Mouse (Mus musculus): Measurements from ENCODE around the gene Gm17349. TPM values are rescaled to one million over a fixed set of nuclear protein-coding genes. Genes with fewer than 3 reads are reported as not detected.
A peak's percentile ranks its signal among the peaks of the same experiment; 100 is the strongest.

The Gm17349 gene
- polyA plus RNA-seq, 1 experiment from 2014 or later = 3.0 TPM

GRCm38 (mm10) chr15:99721921-99722743, 16.8 kb upstream of the Gm17349 start:
- no peak overlapping the region for H3K4me2 ChIP-seq (replicated peaks; ENCODE audit: low read depth)
- no peak overlapping the region for H3K4me3 ChIP-seq (ENCODE audit: low read depth, low read length)
- no peak for ATAC-seq
- peaks cover 28% of the 10 kb centered on the region; the same call in 1 of the 2 replicates for H3K36me3 ChIP-seq (ENCODE audit: control insufficient read depth, insufficient read depth)
- H3K27ac ChIP-seq (ENCODE audit: low read depth, low read length) = no peak overlapping the region
- H3K4me1 ChIP-seq (replicated peaks; ENCODE audit: control insufficient read depth, insufficient read depth, low read length) = peaks cover 15% of the 10 kb centered on the region; the same call in 1 of the 2 replicates
- no peak for TF ChIP-seq CTCF (IDR thresholded peaks at IDR 0.05; ENCODE audit: low read depth)
- H3K9ac ChIP-seq (ENCODE audit: low read depth, low read length) = no peak overlapping the region
- no peaks in the 10 kb centered on the region for H3K9me3 ChIP-seq (ENCODE audit: control insufficient read depth)
- no peaks in the 10 kb centered on the region for H3K27me3 ChIP-seq (replicated peaks; ENCODE audit: control insufficient read depth, insufficient read depth, low read length)
- WGBS = 81% methylated on average over 25 of the region's 25 CpGs

DNA sequence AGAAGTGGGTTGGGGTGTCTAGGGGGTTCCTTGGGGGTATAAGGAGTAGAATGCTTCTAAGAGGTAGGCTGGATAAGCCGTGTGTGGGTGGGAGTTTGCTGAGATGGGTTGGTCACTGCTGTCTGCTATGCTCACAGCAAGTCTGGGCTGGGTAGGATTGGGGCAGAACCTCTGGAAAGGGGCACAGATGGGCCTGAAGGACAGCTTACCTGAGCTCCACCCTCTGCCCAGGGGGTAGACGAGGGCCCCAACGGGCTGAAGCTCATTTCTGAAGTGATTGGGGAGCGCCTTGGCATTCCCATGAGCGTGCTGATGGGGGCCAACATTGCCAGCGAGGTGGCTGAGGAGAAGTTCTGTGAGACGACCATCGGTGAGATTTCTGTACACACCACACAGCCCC, 14.6 kb upstream of the Gm17349 start:
- H3K9ac ChIP-seq (ENCODE audit: low read depth, low read length) = no peak overlapping the region
- peaks cover 28% of the 10 kb centered on the region; the same call in 1 of the 2 replicates for H3K36me3 ChIP-seq (ENCODE audit: control insufficient read depth, insufficient read depth)
- H3K4me1 ChIP-seq (replicated peaks; ENCODE audit: control insufficient read depth, insufficient read depth, low read length) = peaks cover 11% of the 10 kb centered on the region; the same call in 1 of the 2 replicates
- no peaks in the 10 kb centered on the region for H3K27me3 ChIP-seq (replicated peaks; ENCODE audit: control insufficient read depth, insufficient read depth, low read length)
- no peak overlapping the region for H3K27ac ChIP-seq (ENCODE audit: low read depth, low read length)
- ATAC-seq = no peak
- H3K9me3 ChIP-seq (ENCODE audit: control insufficient read depth) = no peaks in the 10 kb centered on the region
- whole genome bisulfite sequencing = 53% methylated on average over 8 of the region's 8 CpGs
- TF ChIP-seq CTCF (IDR thresholded peaks at IDR 0.05; ENCODE audit: low read depth) = no peak
- H3K4me3 ChIP-seq (ENCODE audit: low read depth, low read length) = no peak overlapping the region
- peak overlapping the region; percentile 60; the same call in 1 of the 2 replicates for H3K4me2 ChIP-seq (replicated peaks; ENCODE audit: low read depth)

GRCm38 (mm10) chr15:99718461-99719021, 13.3 kb upstream of the Gm17349 start:
- Histone ChIP-seq H3K4me1 (replicated peaks; ENCODE audit: control insufficient read depth, insufficient read depth, low read length) (peaks cover 4% of the 10 kb centered on the region; the same call in 1 of the 2 replicates), H3K36me3 (ENCODE audit: control insufficient read depth, insufficient read depth) (peaks cover 33% of the 10 kb centered on the region; the same call in 1 of the 2 replicates), H3K9ac (ENCODE audit: low read depth, low read length) (no peak overlapping the region), H3K27me3 (replicated peaks; ENCODE audit: control insufficient read depth, insufficient read depth, low read length) (no peaks in the 10 kb centered on the region), H3K4me2 (replicated peaks; ENCODE audit: low read depth) (peak overlapping the region; percentile 60), H3K4me3 (ENCODE audit: low read depth, low read length) (peak overlapping the region; percentile 40), H3K9me3 (ENCODE audit: control insufficient read depth) (no peaks in the 10 kb centered on the region), H3K27ac (ENCODE audit: low read depth, low read length) (peak overlapping the region; percentile 84)
- TF ChIP-seq CTCF (IDR thresholded peaks at IDR 0.05; ENCODE audit: low read depth) = no peak
- 43% methylated on average over 9 of the region's 9 CpGs for WGBS
- peak; percentile 62 for ATAC-seq

GRCm38 (mm10) chr15:99717386-99718334, 12.4 kb upstream of the Gm17349 start, which contains the start of gene Gpd1:
Gpd1 (plus strand) TSS chr15:99717515.
- Histone ChIP-seq H3K27ac (ENCODE audit: low read depth, low read length) (peak within 1 kb of the TSS; percentile 84), H3K9me3 (ENCODE audit: control insufficient read depth) (no peaks in the 10 kb centered on the region), H3K36me3 (ENCODE audit: control insufficient read depth, insufficient read depth) (peaks cover 34% of the 10 kb centered on the region; the same call in 1 of the 2 replicates), H3K9ac (ENCODE audit: low read depth, low read length) (peak within 1 kb of the TSS; percentile 43), H3K4me2 (replicated peaks; ENCODE audit: low read depth) (peak within 1 kb of the TSS; percentile 60), H3K27me3 (replicated peaks; ENCODE audit: control insufficient read depth, insufficient read depth, low read length) (no peaks in the 10 kb centered on the region), H3K4me1 (replicated peaks; ENCODE audit: control insufficient read depth, insufficient read depth, low read length) (no peaks in the 10 kb centered on the region), H3K4me3 (ENCODE audit: low read depth, low read length) (peak within 1 kb of the TSS; percentile 40)
- TF ChIP-seq CTCF (IDR thresholded peaks at IDR 0.05; ENCODE audit: low read depth) = no peak
- WGBS = 40% methylated on average over 26 of the region's 26 CpGs
- ATAC-seq = peak; percentile 48

DNA sequence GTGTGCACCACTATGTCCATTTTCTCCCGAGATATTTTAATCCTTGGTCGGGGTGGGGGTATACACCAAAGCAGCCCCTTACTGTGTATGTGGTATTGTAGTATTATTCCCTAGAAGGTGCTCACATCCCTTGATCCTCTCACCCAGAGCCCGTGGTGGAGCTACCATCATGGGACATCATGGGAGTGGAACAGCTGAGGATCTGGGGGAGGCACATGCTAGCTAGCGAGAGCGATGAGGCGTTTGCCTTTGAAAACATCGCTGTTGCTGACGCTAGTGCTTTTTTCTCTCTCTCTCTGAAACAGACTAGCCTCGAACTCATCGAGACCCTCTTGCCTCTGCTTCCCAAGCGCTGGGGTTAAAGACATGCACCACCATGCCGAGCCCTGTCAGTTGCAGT, 11.5 kb upstream of the Gm17349 start:
- Histone ChIP-seq H3K9me3 (ENCODE audit: control insufficient read depth) (no peaks in the 10 kb centered on the region), H3K27ac (ENCODE audit: low read depth, low read length) (no peak overlapping the region), H3K27me3 (replicated peaks; ENCODE audit: control insufficient read depth, insufficient read depth, low read length) (no peaks in the 10 kb centered on the region), H3K4me2 (replicated peaks; ENCODE audit: low read depth) (no peak overlapping the region), H3K36me3 (ENCODE audit: control insufficient read depth, insufficient read depth) (peaks cover 34% of the 10 kb centered on the region), H3K9ac (ENCODE audit: low read depth, low read length) (no peak overlapping the region), H3K4me1 (replicated peaks; ENCODE audit: control insufficient read depth, insufficient read depth, low read length) (no peaks in the 10 kb centered on the region), H3K4me3 (ENCODE audit: low read depth, low read length) (no peak overlapping the region)
- TF ChIP-seq CTCF (IDR thresholded peaks at IDR 0.05; ENCODE audit: low read depth) = no peak
- ATAC-seq = no peak
- WGBS = 84% methylated on average over 12 of the region's 12 CpGs

Measured in intestine, postnatal 0 days (tissue).